In genomic region chr19:48503896-48504620, GRCm38 (mm10) we compare ENCODE assay signal across 11 mouse cellular contexts.
"Had no signal": no experiment of that assay in that cellular context is flagged by ENCODE, and none has a peak within 500 bp of the region (broad histone marks: within the 10 kb centered on the region; RNA-seq: fewer than 3 reads in every experiment).

No protein-coding gene starts in this region.

- H3K27ac ChIP-seq: limb, embryonic 12.5 days; liver, embryonic 13.5 days; lung, embryonic 15.5 days; midbrain, embryonic 13.5 days; stomach, embryonic 15.5 days had no signal

- H3K27me3 ChIP-seq: limb, embryonic 12.5 days; liver, embryonic 13.5 days; lung, embryonic 15.5 days; midbrain, embryonic 13.5 days; stomach, embryonic 15.5 days had no signal

- H3K4me1 ChIP-seq: limb, embryonic 12.5 days; liver, embryonic 13.5 days; lung, embryonic 15.5 days; midbrain, embryonic 13.5 days; stomach, embryonic 15.5 days had no signal

- H3K36me3 ChIP-seq: limb, embryonic 12.5 days; liver, embryonic 13.5 days; lung, embryonic 15.5 days; midbrain, embryonic 13.5 days; stomach, embryonic 15.5 days had no signal

- DNase-seq: liver; liver, embryonic 13.5 days; liver, postnatal 0 days; lung, postnatal 14 days; right cerebral cortex, postnatal 14 days; thymus, postnatal 36 days had no signal

- H3K9ac ChIP-seq: limb, embryonic 12.5 days; liver, embryonic 13.5 days; liver, postnatal 0 days; lung, embryonic 15.5 days; midbrain, embryonic 13.5 days; stomach, embryonic 15.5 days had no signal

- H3K9me3 ChIP-seq: limb, embryonic 12.5 days; liver, embryonic 13.5 days; lung, embryonic 15.5 days; midbrain, embryonic 13.5 days; stomach, embryonic 15.5 days had no signal

- ATAC-seq: intestine, embryonic 16.5 days; liver, postnatal 0 days; midbrain, embryonic 13.5 days had no signal

- H3K4me3 ChIP-seq: limb, embryonic 12.5 days; liver, embryonic 13.5 days; lung, embryonic 15.5 days; midbrain, embryonic 13.5 days; stomach, embryonic 15.5 days had no signal

- H3K4me2 ChIP-seq: limb, embryonic 12.5 days; liver, embryonic 13.5 days; lung, embryonic 15.5 days; midbrain, embryonic 13.5 days; stomach, embryonic 15.5 days had no signal
